Mouse (Mus musculus): Measurements from ENCODE around the gene Slc40a1. TPM values are rescaled to one million over a fixed set of nuclear protein-coding genes. Genes with fewer than 3 reads are reported as not detected.

Gene Slc40a1
- total RNA-seq, 1 experiment = 3.1 TPM

DNA sequence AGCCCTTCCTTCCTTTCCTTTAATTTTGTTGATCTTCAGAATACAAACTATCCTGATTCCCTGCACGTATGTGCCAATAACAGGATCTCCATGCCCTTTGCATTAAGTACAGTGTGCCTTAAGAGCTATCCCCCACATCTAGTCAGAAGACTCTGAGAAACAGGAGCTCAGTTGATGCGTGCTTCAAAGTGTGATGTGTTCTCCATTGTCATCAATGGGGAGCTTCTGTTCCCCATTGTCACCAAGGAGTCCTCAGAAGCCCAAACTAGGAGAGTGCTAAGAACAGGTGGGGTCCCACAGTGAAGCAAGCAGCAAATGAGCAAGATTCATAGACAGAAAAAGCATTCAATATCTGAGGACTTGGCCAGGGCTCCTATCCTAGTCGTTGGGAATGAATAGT, 588 bp upstream of the Slc40a1 start:
- Histone ChIP-seq H3K4me1 (ENCODE audit: control insufficient read depth in 2 of 2, insufficient read depth in 2 of 2, low read length in 2 of 2, poor library complexity in 1 of 2) (no peaks in the 10 kb centered on the region), H3K9ac (ENCODE audit: insufficient read depth, low read depth, low read length, poor library complexity, severe bottlenecking) (no peak overlapping the region)
- in situ Hi-C loops (cut with MboI; ENCODE audit: low sequenced_read_pairs in 2 of 2, unreplicated experiment in 2 of 2) = no loop called here

DNA sequence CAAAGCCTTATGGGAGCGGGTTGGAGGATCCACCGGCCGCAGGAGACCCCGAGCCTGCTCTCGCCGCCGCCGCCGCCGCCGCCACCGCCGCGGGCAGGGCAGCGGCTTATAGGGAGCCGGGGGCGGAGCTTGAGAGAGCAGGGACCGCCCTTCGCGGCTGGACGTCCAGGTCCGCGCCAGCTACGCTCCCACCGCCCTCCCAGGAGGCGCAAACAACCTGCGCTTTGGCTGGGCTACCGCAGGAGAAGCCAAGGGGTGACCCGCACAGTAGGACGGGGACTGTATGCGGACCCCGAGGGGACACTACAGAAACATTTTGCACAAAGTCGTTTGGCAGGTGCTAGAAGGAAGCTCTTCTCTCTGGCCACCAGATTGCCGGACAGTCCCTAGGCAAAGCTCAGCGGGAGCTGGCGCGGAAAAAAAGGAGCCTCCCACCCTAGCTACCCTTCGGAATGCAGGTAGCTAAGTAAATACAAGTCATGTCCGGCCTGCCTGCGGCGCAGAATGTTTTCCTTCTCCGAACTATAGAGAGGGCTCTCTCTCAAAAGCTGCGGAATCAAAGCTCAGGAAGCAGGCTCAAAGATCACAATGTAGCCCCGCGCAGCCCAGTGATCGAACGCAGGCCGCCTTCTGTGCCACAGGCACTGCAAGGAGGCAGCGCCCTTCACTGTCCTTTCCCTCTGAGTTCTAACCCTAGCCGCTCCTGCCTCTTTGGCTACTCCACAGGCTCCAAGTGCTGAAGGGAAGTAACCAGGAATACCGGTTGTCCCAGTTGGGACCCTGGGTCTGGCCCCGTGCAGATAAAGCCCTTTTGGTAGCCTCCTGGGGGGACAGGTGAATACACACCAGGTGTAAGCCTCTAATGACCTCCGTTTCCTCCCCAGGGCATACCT, 577 bp downstream of the Slc40a1 start:
- TF ChIP-seq MAFK (IDR thresholded peaks at IDR 0.05; ENCODE audit: insufficient read depth, low read depth, low read length) (no peak), CHD2 (IDR thresholded peaks at IDR 0.05; ENCODE audit: low read depth, low read length) (no peak), ZC3H11A (IDR thresholded peaks at IDR 0.05; ENCODE audit: borderline replicate concordance, low read depth, low read length) (no peak), ZNF384 (IDR thresholded peaks at IDR 0.05; ENCODE audit: low read depth, low read length) (no peak), HCFC1 (IDR thresholded peaks at IDR 0.05; ENCODE audit: borderline replicate concordance, insufficient read depth, low read length) (no peak)
- peak; percentile 47 for DNase-seq (ENCODE audit: low read depth, low spot score)
- H3K36me3 ChIP-seq (ENCODE audit: control insufficient read depth, insufficient read depth, low read length, poor library complexity, severe bottlenecking) = no peaks in the 10 kb centered on the region
- H3K4me3 ChIP-seq (ENCODE audit: insufficient read depth in 1 of 2, low read depth in 1 of 2, low read length in 2 of 2, poor library complexity in 1 of 2, severe bottlenecking in 1 of 2) = peak overlapping the region; percentile 73 to 79
- H3K9ac ChIP-seq (ENCODE audit: insufficient read depth, low read depth, low read length, poor library complexity, severe bottlenecking) = peak overlapping the region; percentile 60
- peak overlapping the region; percentile 77; the same call in 1 of the 2 replicates for H3K27ac ChIP-seq (ENCODE audit: insufficient read depth, low read depth, low read length, poor library complexity, severe bottlenecking)
- H3K4me1 ChIP-seq (ENCODE audit: control insufficient read depth in 2 of 2, insufficient read depth in 2 of 2, low read length in 2 of 2, poor library complexity in 1 of 2) = no peaks in the 10 kb centered on the region
- H3K9me3 ChIP-seq (ENCODE audit: control insufficient read depth, insufficient read depth, low read depth, low read length) = no peaks in the 10 kb centered on the region
- in situ Hi-C loops (cut with MboI; ENCODE audit: low sequenced_read_pairs in 2 of 2, unreplicated experiment in 2 of 2) = no loop called here

More for the DNA sequence above, 588 bp upstream of the Slc40a1 start:
- no peak for DNase-seq (ENCODE audit: low read depth, low spot score)
- TF ChIP-seq CHD2 (IDR thresholded peaks at IDR 0.05; ENCODE audit: low read depth, low read length) = no peak
- no peak for TF ChIP-seq ZNF384 (IDR thresholded peaks at IDR 0.05; ENCODE audit: low read depth, low read length)
- Histone ChIP-seq H3K36me3 (ENCODE audit: control insufficient read depth, insufficient read depth, low read length, poor library complexity, severe bottlenecking) (no peaks in the 10 kb centered on the region), H3K9me3 (ENCODE audit: control insufficient read depth, insufficient read depth, low read depth, low read length) (no peaks in the 10 kb centered on the region), H3K4me3 (ENCODE audit: insufficient read depth in 1 of 2, low read depth in 1 of 2, low read length in 2 of 2, poor library complexity in 1 of 2, severe bottlenecking in 1 of 2) (no peak overlapping the region), H3K27ac (ENCODE audit: insufficient read depth, low read depth, low read length, poor library complexity, severe bottlenecking) (no peak overlapping the region)

DNA sequence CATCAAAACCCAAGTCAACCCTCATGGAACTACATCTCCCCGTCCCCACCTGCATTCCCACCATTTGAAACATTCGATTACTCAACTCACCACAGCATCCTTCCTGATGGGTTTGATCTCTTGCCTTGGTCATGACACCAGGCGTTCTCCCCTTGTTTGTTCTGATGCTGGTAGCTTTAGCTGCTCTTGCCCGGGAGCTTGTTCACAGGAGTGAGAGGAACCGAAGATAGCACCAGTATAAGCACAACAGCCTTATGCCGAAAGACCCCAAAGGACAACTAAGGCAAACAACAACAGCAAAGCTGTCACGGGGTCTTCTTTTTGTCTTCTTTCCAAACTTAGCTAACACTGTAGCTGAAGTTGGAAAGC, 1.2 kb downstream of the Slc40a1 start:
- Histone ChIP-seq H3K4me1 (ENCODE audit: control insufficient read depth in 2 of 2, insufficient read depth in 2 of 2, low read length in 2 of 2, poor library complexity in 1 of 2) (no peaks in the 10 kb centered on the region), H3K4me3 (ENCODE audit: insufficient read depth in 1 of 2, low read depth in 1 of 2, low read length in 2 of 2, poor library complexity in 1 of 2, severe bottlenecking in 1 of 2) (peak overlapping the region; percentile 73 to 79), H3K36me3 (ENCODE audit: control insufficient read depth, insufficient read depth, low read length, poor library complexity, severe bottlenecking) (no peaks in the 10 kb centered on the region), H3K9me3 (ENCODE audit: control insufficient read depth, insufficient read depth, low read depth, low read length) (no peaks in the 10 kb centered on the region), H3K27ac (ENCODE audit: insufficient read depth, low read depth, low read length, poor library complexity, severe bottlenecking) (peak overlapping the region; percentile 39; the same call in 1 of the 2 replicates), H3K9ac (ENCODE audit: insufficient read depth, low read depth, low read length, poor library complexity, severe bottlenecking) (peak overlapping the region; percentile 5; the same call in 1 of the 2 replicates)
- no peak for TF ChIP-seq HCFC1 (IDR thresholded peaks at IDR 0.05; ENCODE audit: borderline replicate concordance, insufficient read depth, low read length)
- TF ChIP-seq MAFK (IDR thresholded peaks at IDR 0.05; ENCODE audit: insufficient read depth, low read depth, low read length) = no peak
- no peak for TF ChIP-seq CHD2 (IDR thresholded peaks at IDR 0.05; ENCODE audit: low read depth, low read length)
- TF ChIP-seq ZNF384 (IDR thresholded peaks at IDR 0.05; ENCODE audit: low read depth, low read length) = no peak
- no peak for TF ChIP-seq ZC3H11A (IDR thresholded peaks at IDR 0.05; ENCODE audit: borderline replicate concordance, low read depth, low read length)
- in situ Hi-C loops (cut with MboI; ENCODE audit: low sequenced_read_pairs in 2 of 2, unreplicated experiment in 2 of 2) = no loop called here
- DNase-seq (ENCODE audit: low read depth, low spot score) = no peak

DNA sequence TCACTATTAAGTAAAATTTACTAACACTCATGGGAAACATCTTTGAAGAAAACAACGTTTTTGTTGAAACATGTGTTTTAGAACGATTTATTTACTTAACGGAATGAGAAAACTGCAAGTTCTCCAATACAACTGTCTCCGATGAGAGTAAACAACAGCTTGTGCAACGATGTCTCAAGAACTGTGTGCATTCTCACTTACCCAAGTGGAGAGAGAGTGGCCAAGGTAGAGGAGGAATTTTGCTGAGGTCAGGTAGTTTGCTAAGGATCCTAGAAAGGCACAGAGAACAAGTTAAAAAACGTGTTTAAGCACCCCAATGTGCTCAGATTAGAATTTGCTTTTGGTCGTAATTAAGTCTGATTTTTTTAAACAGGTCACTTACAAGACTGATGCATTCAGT, 1.8 kb downstream of the Slc40a1 start:
- no peak for DNase-seq (ENCODE audit: low read depth, low spot score)
- in situ Hi-C loops (cut with MboI; ENCODE audit: low sequenced_read_pairs in 2 of 2, unreplicated experiment in 2 of 2) = no loop called here
- Histone ChIP-seq H3K4me3 (ENCODE audit: insufficient read depth in 1 of 2, low read depth in 1 of 2, low read length in 2 of 2, poor library complexity in 1 of 2, severe bottlenecking in 1 of 2) (no peak overlapping the region; a peak in 1 of 4 replicates), H3K27ac (ENCODE audit: insufficient read depth, low read depth, low read length, poor library complexity, severe bottlenecking) (no peak overlapping the region), H3K36me3 (ENCODE audit: control insufficient read depth, insufficient read depth, low read length, poor library complexity, severe bottlenecking) (no peaks in the 10 kb centered on the region), H3K9me3 (ENCODE audit: control insufficient read depth, insufficient read depth, low read depth, low read length) (no peaks in the 10 kb centered on the region), H3K9ac (ENCODE audit: insufficient read depth, low read depth, low read length, poor library complexity, severe bottlenecking) (no peak overlapping the region), H3K4me1 (ENCODE audit: control insufficient read depth in 2 of 2, insufficient read depth in 2 of 2, low read length in 2 of 2, poor library complexity in 1 of 2) (no peaks in the 10 kb centered on the region)
- TF ChIP-seq MAFK (IDR thresholded peaks at IDR 0.05; ENCODE audit: insufficient read depth, low read depth, low read length) = 0 out of 2 replicates have a peak, but pooled peaks have one; percentile 34
- no peak for TF ChIP-seq CHD2 (IDR thresholded peaks at IDR 0.05; ENCODE audit: low read depth, low read length)
- TF ChIP-seq ZNF384 (IDR thresholded peaks at IDR 0.05; ENCODE audit: low read depth, low read length) = no peak
- no peak for TF ChIP-seq ZC3H11A (IDR thresholded peaks at IDR 0.05; ENCODE audit: borderline replicate concordance, low read depth, low read length)
- no peak for TF ChIP-seq HCFC1 (IDR thresholded peaks at IDR 0.05; ENCODE audit: borderline replicate concordance, insufficient read depth, low read length)
